Mouse (Mus musculus) layer of hippocampus, adult 9-11 months (tissue): ENCODE data around the gene Podn.

Experiments
- DNase-seq: peaks from one replicate; pipeline ENCODE4 v3.0.0; 2022

The Podn gene

DNA sequence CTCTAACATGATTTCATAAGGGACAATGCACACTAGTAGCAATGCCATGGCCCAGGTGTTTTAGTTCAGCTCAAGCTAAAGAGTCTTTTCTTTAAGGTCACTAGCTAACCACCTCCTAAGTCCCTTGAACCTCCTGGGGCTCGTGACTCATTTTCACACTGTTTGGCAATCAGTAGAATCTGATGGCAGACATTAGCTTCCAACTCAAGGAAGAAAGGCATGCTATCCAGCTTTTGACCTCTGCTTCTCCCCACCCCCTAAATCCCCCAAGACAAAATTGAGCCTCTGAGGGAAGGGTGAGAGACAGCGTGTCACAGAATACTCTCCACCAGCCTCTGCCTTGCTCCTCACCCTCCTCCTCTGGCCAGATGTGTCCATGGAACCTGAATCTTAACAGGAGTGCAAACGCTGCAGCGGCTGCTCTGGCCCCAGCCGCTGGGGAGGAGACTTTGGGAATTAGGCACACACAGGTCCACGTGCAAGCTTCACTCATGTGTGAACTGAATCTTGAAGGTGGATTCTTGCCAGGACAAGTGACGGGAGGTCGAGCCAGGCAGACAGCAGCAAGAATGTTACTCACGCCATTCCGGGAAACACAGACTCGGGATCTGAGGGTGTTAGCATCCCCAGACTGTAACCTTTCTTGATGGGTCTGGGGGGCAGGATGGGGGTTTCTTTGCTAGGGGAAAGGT, 97.5 kb downstream of the Podn start:
- DNase-seq: no peak

DNA sequence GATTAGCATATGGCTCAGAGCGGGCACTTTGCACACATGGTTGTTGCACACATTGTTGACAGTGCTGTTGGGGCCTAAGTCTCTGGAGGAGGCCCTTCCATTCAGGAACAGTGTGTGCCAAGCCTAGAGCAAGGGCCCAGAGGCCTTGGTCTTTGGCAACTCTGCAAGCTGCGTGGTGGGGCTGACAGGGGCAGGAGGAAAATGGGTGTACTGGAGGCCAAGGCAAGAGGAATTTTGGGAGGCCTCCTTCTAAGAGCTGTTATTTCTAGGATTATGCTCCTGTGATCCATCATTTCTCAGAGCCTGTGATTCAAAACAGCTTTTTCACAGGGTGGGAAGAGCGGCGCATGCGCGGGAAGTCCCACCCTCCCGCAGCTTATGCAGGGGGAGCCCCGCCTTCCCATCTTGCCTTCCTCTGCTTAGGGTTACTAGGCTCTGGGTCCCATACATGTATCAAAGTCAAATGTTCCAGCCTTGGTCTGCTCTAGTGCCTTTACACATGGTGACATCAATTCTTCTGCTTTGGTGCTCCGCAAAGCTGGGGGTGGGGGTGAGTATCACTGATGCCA, 99.7 kb downstream of the Podn start:
- no peak for DNase-seq

DNA sequence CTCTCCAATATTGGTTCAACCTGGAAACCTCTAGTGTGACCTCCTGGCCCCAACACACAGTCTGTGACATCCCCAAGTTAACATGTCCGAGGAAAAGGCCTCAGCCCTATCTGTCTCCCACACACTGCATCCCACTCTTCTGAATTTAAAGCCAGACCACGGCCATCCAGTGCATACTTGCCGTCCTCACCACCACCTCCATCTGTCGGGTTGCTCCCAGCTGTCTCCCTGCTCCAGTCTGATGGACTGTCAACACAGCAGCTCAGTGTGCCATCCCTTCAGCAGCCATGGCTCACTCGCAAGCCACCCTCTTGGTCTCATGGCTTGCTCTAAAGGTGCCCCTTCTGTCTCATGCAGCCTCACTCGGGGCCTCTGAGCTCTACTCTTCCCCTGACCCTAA, 100.5 kb downstream of the Podn start:
- no peak for DNase-seq

DNA sequence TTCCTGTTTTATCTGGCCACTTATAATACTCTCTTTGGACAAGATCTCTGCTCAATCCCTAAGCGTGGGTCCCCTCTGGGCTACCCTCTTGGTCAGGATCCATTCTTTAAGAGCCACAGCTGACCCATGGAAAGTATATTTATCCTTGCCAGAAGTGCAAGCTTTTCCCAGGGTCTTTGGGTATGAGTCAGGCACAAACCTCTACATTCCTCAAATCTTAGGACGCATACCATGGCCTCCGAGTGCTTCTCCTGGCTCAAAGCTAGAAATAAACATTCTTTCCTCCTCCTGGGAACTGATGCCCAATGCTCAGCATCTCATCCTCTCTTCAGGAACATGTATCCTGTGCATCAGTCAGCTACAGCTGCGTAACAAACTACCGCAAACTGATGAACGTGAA, 101.2 kb downstream of the Podn start:
- DNase-seq: no peak

DNA sequence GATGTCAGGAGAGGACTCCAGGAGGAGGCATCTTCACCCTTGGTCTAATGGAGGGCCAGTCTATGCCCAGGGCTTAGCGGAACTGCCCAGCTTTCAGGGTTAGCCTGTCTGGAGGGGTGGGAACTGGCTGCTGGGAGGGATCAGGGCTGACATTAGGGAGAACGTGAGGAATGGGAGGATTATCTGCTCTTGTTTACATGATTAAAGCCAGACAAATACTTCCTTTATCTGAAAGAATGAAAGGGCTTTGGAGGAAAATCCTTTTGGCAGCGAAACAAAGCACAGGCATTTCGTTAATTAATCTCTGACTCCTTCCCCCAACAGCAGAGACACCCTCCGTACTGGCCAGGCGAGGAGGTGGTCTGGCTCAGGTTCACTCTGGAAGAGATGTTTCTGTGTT, 104.4 kb downstream of the Podn start:
- no peak for DNase-seq

DNA sequence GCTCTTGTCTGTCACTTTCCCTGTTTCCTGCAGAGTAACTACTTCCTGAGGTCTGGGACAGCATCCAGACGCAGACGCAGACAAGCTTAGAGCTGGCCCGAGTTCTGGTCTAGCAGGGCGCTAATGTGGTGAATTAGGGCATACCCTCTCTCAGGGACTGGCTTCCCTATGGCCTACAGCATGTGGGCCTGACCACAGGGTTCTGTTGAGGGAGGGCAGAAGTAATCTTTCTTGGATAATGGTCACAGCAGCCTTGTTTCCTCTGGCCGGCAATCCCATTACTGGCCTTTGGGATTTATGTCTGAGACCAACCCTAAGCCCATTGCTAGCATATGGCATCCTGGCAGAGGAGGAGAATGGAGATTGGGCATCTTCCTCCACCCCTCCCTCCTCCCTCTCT, 105.4 kb downstream of the Podn start:
- DNase-seq: no peak

DNA sequence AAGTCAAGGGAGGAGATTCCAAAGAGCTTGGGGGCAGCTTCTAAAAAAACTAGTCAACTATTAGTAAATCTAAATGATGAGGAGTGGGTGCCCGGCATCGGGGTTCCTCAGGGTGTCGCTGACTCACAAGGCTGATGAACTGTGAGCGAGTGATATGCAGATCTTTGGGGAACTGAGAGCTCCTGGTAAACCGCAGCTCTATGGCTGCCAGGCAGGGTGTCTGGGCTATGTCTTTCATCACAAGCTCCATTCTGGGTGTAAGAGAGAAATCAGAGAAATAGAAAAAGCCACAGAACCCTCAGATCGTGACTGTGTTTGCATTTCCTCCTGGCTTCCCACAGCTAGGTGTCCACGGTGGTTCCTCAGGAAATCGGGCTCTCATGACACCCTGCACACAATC, 107.3 kb downstream of the Podn start:
- DNase-seq: no peak

DNA sequence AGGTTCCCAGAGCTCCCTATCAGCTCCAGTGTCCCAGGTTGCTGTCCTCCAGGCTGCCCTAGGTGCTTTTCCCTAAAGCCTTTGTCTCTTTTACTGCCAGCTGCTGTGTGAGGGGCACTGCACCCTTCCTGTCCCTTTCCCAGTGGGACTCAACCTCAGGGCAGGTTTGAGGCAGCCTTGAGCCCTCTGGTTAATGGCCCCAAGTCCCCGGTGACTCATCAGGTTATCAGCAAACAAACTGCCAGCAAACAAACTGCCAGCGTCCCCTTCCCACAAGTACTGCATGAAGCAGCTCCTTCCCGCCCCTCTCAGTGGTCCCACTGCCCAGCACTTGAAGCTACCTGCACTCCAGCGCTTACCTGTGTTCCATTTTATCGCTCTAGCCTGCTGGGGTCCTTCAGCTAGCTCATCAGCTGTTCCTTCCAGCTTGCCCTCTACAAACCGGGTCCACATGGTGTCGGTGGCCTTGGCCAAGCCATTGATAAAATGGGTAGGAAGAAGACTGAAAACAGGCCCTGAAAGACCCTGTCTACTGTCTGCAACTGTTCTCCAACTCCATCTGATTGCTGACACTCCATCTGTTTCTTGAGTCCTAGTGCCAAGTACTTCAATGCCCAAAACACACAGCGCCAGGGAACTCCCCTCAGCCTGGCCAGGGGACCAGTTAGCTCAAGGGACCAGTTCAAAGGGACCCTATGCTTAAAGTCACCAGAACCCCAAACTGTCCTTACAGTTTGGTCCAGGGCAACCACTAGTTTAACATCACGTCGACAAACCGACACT, 109.7 kb downstream of the Podn start:
- DNase-seq: no peak

DNA sequence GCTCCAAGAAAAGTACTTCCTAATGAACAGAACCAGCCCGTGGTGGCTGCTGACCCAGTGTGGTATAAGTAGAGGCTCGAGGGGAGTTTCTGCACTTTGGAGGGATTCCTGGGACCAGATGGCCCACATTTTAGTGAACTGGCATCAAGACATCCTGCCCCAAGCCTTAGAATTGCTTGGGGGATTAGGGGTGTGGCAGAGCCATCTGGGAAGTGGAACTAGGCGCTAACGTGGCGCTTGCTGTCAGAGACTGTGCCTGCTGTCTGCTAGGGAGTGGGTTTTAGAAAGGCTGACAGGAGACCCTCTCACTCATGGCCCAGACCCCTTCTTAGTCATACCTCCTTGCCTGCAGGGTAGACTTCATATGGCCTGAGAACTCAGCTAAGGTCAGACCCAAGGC, 110.4 kb downstream of the Podn start:
- no peak for DNase-seq

DNA sequence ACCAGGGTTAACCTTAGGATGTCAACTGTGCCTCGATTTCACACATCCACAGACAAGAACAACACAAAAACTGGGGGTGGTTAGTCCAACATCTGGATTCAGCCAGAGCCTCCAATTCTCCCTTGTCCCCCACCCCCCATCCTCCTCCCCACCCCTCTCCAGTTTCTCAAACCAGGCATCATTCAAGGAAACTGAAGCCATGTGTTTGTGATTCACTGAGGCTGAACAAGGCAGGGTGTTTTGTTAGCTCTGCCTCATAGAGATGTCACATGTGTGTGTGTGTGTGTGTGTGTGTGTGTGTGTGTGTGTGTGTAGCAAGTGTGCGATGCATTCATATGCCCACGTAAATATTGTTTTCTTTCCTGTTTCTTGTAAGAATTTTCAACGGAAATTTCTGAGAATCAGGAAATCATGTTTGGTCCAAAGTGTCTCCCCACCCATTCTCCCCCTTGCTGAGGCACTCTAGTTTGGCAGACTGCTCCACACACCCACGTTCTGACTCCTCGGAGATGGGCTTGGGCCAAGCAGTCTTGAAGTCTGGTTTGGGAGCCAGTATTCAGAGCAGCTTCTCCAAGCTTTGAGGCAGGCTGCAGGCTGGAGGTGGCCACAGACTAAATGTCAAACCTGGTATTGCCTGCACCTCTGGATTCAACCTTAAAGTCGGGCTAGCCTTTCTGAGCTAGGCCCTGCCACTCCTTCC, 111.8 kb downstream of the Podn start:
- peak; percentile 86 for DNase-seq

DNA sequence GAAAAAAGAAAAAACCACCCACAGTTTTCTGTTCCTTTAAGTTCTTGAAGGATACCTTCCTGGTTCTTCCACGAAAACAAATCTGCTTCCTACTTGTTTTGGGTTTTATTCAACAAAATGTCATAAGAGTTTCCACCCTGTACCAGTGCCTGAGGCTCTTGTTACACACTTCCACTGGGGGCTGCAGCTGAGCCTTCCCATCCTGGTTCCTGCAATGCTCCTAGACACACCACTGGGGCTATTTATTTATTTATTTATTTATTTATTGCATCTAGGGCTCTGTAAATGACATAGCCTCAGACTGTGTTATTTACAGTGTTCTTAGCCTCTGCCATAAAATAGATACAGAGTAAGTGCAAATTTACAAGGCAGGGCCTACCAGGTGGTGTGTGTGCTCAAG, 112.5 kb downstream of the Podn start:
- DNase-seq: no peak

DNA sequence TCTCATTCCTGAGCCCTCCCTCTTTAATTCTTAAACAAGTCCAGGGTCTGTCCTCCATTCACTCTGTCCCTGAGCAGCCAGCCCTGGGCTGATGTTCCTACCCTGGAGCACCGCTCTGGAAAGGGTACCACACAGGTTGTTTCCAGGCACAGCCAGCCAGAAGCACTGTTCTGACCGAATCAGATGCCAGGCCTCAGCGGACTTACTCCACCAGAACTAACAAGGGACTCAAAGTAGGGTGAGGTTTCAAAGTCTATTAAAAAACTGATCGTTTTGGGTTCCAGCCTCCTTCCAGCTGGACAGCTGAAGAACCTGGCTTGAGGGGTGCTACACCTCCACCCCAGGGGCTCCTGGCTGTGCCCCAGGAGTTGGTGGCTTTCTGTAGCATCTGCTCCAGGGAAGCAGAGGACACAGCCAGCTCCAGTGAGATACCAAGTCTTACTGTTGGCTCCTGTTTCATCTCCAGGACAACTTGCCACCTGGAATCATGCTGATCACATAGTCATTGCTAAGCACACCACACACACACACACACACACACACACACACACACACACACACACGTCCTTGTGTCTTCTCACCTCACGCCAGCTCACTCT, 116.1 kb downstream of the Podn start:
- DNase-seq: no peak

DNA sequence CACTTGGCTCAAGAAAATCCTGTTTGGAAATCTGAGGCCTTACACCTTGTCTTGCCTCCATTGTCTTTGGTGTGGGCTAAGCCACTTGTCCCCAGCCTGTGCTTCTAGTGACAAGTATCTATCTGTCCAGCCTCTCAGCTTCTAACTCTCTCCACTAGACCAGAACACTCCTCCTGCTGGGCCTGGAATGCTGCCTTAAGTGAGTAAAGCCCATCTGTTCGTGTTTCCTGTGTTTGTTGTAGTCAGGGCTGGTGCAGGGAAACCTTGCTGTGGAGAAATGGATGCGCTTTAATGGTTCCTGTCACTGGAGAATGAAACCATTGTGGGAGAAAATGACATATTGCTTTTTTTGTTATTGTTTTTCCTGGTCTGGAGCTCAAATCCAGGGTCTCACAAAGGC, 116.7 kb downstream of the Podn start:
- DNase-seq: peak; percentile 37

DNA sequence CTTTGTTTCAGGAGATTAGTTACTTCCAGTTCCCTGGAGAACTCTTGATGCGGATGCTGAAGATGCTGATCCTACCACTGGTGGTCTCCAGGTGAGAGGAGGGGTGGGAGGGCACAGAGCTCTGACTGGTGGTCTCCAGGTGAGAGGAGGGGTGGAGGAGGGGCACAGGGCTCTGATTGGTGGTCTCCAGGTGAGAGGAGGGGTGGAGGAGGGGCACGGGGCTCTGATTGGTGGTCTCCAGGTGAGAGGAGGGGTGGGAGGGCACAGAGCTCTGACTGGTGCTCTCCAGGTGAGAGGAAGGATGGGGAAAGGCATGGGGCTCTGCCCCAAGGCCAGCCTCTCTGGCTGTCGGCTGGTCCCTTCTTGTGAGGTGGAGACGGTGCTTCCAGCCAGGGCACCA, 118.7 kb downstream of the Podn start:
- DNase-seq: no peak

DNA sequence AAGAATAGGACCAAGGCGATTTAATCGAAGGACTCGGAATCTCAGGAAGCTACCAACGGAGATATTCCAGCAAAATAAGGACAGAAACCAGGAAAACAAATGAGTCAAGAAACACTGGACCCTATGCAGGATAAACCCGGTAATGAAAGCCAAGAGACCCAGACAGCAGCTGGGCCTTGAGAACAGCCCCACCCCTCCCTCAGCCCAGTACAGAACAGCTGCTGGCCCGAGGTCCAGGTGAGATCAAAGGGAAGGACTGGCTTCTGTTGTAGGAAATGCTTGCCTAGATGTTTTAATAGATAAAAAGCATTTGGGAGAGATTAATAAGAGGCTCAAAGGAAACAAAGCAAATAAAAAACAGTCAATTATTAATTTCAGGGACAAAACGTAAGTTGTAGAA, 121.2 kb downstream of the Podn start:
- no peak for DNase-seq

DNA sequence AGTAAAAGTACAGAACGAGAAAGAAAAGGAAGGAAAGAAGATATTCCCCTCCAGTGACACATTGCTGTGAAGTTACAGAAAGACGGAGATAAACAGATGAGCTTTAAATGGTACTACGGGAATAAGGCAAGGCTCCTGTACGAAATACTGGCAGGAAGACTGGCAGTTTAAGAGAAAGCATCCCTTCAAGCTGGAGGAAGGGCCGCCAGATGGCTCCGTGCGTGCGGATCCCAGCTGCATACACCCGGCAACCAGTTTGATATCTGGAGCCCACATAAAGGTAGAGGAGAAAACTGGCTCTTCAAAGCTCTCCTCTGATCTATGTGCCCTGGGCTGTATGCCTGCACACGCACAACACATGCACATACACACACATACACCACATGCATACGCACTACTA, 121.7 kb downstream of the Podn start:
- no peak for DNase-seq

DNA sequence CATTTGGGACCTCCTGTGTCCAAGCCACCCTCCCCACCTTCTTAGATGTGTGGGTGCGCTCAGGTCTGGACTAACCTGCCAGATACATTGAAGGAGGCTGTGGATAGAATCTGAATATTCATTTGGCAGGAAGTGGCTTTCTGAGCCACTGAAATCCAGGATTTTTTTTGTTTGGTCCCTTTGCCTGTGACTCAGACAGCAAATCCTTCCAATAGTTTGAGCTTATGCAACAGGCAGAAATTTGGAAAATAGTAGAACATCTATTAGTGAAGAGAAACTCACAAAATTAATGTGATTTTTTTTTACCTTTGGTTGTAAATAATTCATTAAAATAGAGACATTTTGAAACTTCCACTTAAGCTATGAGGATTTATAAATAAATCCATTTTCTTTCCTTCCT, 125.1 kb downstream of the Podn start:
- DNase-seq: no peak

DNA sequence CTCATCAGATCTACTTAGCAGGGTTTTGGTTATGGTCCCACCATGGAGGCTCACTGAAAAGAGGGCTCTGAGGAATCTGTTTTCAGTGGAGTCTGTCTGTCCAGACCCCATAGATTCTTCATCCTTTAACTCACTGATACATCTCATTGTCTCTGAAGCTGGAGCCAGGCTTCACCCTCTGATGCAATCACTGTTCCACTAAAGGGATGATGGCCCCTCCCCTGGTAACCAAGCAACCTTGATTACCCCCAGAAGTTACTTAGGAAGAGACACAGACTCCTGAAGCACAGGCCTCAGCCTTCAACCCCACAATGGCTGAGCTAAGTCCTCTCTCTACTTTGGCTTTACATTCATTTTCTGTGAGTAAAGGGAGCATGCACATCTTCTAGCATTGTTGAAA, 126.5 kb downstream of the Podn start:
- no peak for DNase-seq

DNA sequence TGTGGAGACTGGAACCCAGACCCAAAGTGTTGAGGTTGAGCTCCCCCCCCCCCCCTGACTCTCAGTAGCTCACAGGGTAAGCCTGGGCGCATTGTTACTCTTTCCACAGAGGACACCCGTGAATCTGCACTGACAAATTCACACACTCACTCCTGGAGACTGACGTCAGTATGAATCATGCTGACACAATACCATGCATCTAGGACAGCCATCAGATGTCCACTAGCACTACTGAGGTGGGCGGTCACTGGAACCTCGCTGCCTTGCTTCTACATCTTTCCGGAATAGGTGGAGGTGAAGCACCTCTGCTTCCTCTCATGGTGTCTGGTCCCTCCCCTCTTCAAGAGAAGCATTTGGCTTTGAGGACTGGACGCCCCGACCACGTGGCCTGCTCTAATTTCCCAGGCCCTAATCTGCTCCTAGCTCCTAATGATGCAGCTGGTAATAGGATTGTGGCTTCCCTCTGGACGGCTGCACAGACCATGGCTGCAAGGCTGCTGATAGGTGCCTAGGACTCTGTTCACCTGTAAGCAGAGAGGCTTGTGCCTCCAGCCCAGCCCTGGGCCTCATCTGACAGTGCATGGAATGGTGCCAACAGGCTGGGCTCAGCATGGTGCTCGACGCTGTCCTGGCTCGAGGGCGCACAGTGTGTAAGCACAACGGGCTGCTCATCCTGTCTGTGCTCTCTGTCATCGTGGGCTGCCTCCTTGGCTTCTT, 128.1 kb downstream of the Podn start, which contains the start of gene Slc1a7:
Gene Slc1a7 (plus strand): TSS at position 367 of the 717 bp plus-strand sequence.
- DNase-seq: no peak

DNA sequence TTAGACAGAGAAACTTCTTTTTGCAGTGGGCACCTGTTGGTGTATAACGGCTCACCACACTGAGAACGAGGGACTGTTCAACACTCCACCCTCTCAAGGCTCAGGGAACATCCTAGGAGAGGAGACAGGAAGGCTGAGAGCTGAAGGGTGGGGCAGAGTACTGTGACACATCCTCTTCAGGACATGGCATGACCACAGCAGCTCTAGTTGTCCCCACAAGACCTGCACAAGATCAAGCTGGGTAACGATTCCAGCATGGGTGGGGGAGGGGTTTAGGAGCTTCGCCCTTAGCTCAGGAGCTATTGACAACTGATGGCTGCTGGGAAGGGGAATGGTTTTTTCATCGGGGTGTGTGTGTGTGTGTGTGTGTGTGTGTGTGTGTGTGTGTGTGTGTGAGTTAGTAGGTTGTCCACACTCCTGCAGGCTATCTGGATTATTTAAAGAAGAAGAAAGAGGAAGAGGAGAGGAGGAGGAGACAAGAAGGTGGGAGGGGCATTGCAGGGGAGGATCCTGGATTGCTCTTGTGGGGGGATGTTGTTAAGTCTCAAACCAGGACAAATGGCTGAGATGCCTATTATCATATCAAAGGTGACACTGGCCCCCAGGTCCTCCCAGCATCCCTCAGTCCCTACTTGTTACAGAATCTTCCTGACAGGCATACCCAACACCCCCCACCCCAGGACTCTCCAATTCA, 129.7 kb downstream of the Podn start:
- DNase-seq: no peak
